27 mouse cellular contexts compared by ENCODE assay signal in genomic region chr8:57623955-57624354, GRCm38 (mm10).
"Had no signal": no experiment of that assay in that cellular context is flagged by ENCODE, and none has a peak within 500 bp of the region (broad histone marks: within the 10 kb centered on the region; RNA-seq: fewer than 3 reads in every experiment).

No protein-coding gene starts in this region.

- H3K27ac ChIP-seq: embryonic facial prominence, embryonic 10.5 days; embryonic facial prominence, embryonic 12.5 days; embryonic facial prominence, embryonic 13.5 days; embryonic facial prominence, embryonic 15.5 days; forebrain, embryonic 10.5 days; forebrain, embryonic 12.5 days; forebrain, embryonic 13.5 days; forebrain, embryonic 15.5 days; gastrocnemius, adult 2 months; heart, adult 2 months had no signal

- DNase-seq: cerebellum, adult 2 months; cerebellum, adult 8-10 months; cerebellum, adult 9-10 months; cerebellum, postnatal 10 days; cerebellum, postnatal 14 days; cerebellum, postnatal 25 days; cerebellum, postnatal 36 days; embryo, embryonic 11 days; forebrain, postnatal 0 days; gastrocnemius, adult 2 months; gastrocnemius, postnatal 10 days; gastrocnemius, postnatal 14 days; gastrocnemius, postnatal 25 days; gastrocnemius, postnatal 36 days; heart, adult 18-20 months; heart, adult 2 months had no signal

- H3K4me3 ChIP-seq: embryonic facial prominence, embryonic 10.5 days; embryonic facial prominence, embryonic 12.5 days; embryonic facial prominence, embryonic 13.5 days; embryonic facial prominence, embryonic 15.5 days; erythroblast, embryonic 14.5 days; forebrain, embryonic 10.5 days; forebrain, embryonic 12.5 days; forebrain, embryonic 13.5 days; forebrain, embryonic 15.5 days; gastrocnemius, adult 2 months; heart, adult 2 months had no signal

- ATAC-seq: forebrain, embryonic 13.5 days; forebrain, embryonic 14.5 days; forebrain, embryonic 15.5 days; forebrain, embryonic 16.5 days; forebrain, postnatal 0 days had no signal
